Mouse (Mus musculus): ENCODE measurements around the gene Polr2l.

DNA sequence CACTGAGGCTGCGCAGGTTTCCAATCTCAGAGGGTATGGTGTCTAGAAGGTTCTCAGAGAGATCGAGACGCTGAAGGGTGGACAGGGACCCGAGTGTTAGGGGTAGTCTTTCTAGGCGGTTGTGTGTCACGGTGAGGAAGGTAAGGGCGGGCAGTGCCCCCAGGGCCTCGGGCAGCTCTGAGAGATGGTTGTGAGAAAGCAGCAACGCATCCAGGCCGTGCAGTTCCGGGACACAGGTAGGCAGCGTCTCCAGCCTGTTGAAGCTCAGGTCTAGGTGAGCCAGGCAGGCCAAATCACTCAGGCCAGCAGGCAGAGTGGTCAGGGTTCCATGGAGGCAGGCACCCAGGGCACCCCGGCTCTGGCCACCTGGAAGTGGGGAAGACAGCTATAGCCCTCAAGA lies 32.7 kb downstream of the Polr2l start:
- TF ChIP-seq CTCF (IDR thresholded peaks at IDR 0.05; ENCODE audit: control insufficient read depth, insufficient read depth, insufficient replicate concordance, low read depth, low read length) (no peak), POLR2A (IDR thresholded peaks at IDR 0.05; ENCODE audit: control insufficient read depth, low read depth, low read length) (no peak)
